ENCODE assay signal across 20 mouse cellular contexts in genomic region chr7:119089931-119090330, GRCm38 (mm10).
DNase-seq lines count a peak whose midpoint lies in the region; ATAC-seq and TF ChIP-seq lines count a peak whose summit lies in the region.
"Had no signal": no experiment of that assay in that cellular context is flagged by ENCODE, and none has a peak within 500 bp of the region (broad histone marks: within the 10 kb centered on the region; RNA-seq: fewer than 3 reads in every experiment).

No protein-coding gene starts in this region.

- WGBS in hindbrain, embryonic 15.5 days, result 61% methylated on average over 2 of the region's 2 CpGs
- 76% methylated on average over 2 of the region's 2 CpGs for WGBS in hindbrain, embryonic 11.5 days
- WGBS in lung, embryonic 16.5 days, result 37% methylated on average over 2 of the region's 2 CpGs

- TF ChIP-seq CTCF in gastrocnemius, adult 2 months (IDR thresholded peaks at IDR 0.05), result no peak

- H3K4me1 ChIP-seq in hindbrain, embryonic 15.5 days (replicated peaks), result peaks cover 3% of the 10 kb centered on the region
- no peaks in the 10 kb centered on the region for H3K4me1 ChIP-seq in hindbrain, embryonic 11.5 days (replicated peaks; ENCODE audit: control insufficient read depth, insufficient read depth, low read length)
- H3K4me1 ChIP-seq in lung, embryonic 16.5 days (replicated peaks; ENCODE audit: control insufficient read depth, insufficient read depth, low read length), result no peaks in the 10 kb centered on the region
- H3K4me1 ChIP-seq: heart, embryonic 15.5 days; megakaryocyte, embryonic 14.5 days had no signal

- DNase-seq in gastrocnemius, postnatal 10 days, result peak; percentile 12
- DNase-seq in gastrocnemius, adult 2 months, result no peak
- no peak for DNase-seq in hindbrain, embryonic 11.5 days (ENCODE audit: low spot score)
- DNase-seq in lung, postnatal 14 days, result no peak
- peak; percentile 0 for DNase-seq in skeletal muscle tissue, adult 2 months (ENCODE audit: low read depth, low spot score)
- no peak for DNase-seq in kidney, postnatal 4 days
- DNase-seq: cerebellum, adult 9-11 months; kidney, adult 18-20 months; lung, adult 18-20 months; midbrain, embryonic 14.5 days; spleen, adult 18-20 months; thymus, adult 18-20 months had no signal

- H3K27ac ChIP-seq in gastrocnemius, adult 2 months, result no peak overlapping the region
- no peak overlapping the region for H3K27ac ChIP-seq in hindbrain, embryonic 15.5 days (replicated peaks)
- no peak overlapping the region for H3K27ac ChIP-seq in hindbrain, embryonic 11.5 days (ENCODE audit: low read depth, low read length)
- H3K27ac ChIP-seq in lung, embryonic 16.5 days (ENCODE audit: low read length), result no peak overlapping the region
- H3K27ac ChIP-seq: heart, embryonic 15.5 days; kidney, postnatal 0 days; left cerebral cortex, adult 2 months; neural tube, embryonic 15.5 days had no signal

- H3K9me3 ChIP-seq in hindbrain, embryonic 15.5 days, result no peaks in the 10 kb centered on the region
- no peaks in the 10 kb centered on the region for H3K9me3 ChIP-seq in hindbrain, embryonic 11.5 days (ENCODE audit: control insufficient read depth, low read length)
- H3K9me3 ChIP-seq in lung, embryonic 16.5 days (ENCODE audit: control insufficient read depth, low read length), result no peaks in the 10 kb centered on the region
- H3K9me3 ChIP-seq: heart, embryonic 15.5 days; neural tube, embryonic 15.5 days had no signal

- no peak overlapping the region for H3K4me2 ChIP-seq in hindbrain, embryonic 15.5 days
- H3K4me2 ChIP-seq in hindbrain, embryonic 11.5 days (replicated peaks; ENCODE audit: low read depth, low read length), result no peak overlapping the region
- no peak overlapping the region for H3K4me2 ChIP-seq in lung, embryonic 16.5 days (ENCODE audit: low read depth, low read length)
- H3K4me2 ChIP-seq: heart, embryonic 15.5 days; liver, embryonic 11.5 days; neural tube, embryonic 15.5 days had no signal

- no peak overlapping the region for H3K4me3 ChIP-seq in gastrocnemius, adult 2 months
- no peak overlapping the region for H3K4me3 ChIP-seq in hindbrain, embryonic 15.5 days
- no peak overlapping the region for H3K4me3 ChIP-seq in hindbrain, embryonic 11.5 days (ENCODE audit: low read depth, low read length)
- H3K4me3 ChIP-seq in lung, embryonic 16.5 days (ENCODE audit: low read length), result no peak overlapping the region
- H3K4me3 ChIP-seq: heart, embryonic 15.5 days; left cerebral cortex, adult 2 months; megakaryocyte, embryonic 14.5 days; neural tube, embryonic 15.5 days had no signal

- 0 out of 2 replicates have a peak, but pooled peaks cover 2% of the 10 kb centered on the region for H3K27me3 ChIP-seq in hindbrain, embryonic 15.5 days
- H3K27me3 ChIP-seq in hindbrain, embryonic 11.5 days (ENCODE audit: control insufficient read depth, insufficient read depth, low read length), result no peaks in the 10 kb centered on the region; the same call in 1 of the 2 replicates
- no peaks in the 10 kb centered on the region for H3K27me3 ChIP-seq in lung, embryonic 16.5 days (ENCODE audit: control insufficient read depth, insufficient read depth, low read depth, low read length)
- H3K27me3 ChIP-seq: heart, embryonic 15.5 days; megakaryocyte, embryonic 14.5 days had no signal

- intact Hi-C loops in gastrocnemius, adult 2 months (cut with DNase I), result no loop called here

- no peak overlapping the region for H3K9ac ChIP-seq in hindbrain, embryonic 15.5 days
- no peak overlapping the region for H3K9ac ChIP-seq in hindbrain, embryonic 11.5 days (ENCODE audit: low read depth, low read length)
- no peak overlapping the region for H3K9ac ChIP-seq in lung, embryonic 16.5 days (ENCODE audit: low read length)
- H3K9ac ChIP-seq: heart, embryonic 15.5 days; neural tube, embryonic 15.5 days had no signal

- no peaks in the 10 kb centered on the region for H3K36me3 ChIP-seq in hindbrain, embryonic 15.5 days
- no peaks in the 10 kb centered on the region for H3K36me3 ChIP-seq in hindbrain, embryonic 11.5 days (ENCODE audit: control insufficient read depth, insufficient read depth, low read length)
- H3K36me3 ChIP-seq in lung, embryonic 16.5 days (ENCODE audit: control insufficient read depth, insufficient read depth, low read length), result no peaks in the 10 kb centered on the region
- H3K36me3 ChIP-seq: heart, embryonic 15.5 days; neural tube, embryonic 15.5 days had no signal

- 0 out of 2 replicates have a peak, but pooled peaks have one; percentile 30 for ATAC-seq in hindbrain, embryonic 15.5 days (ENCODE audit: low FRiP score, low read depth)
- ATAC-seq in hindbrain, embryonic 11.5 days (ENCODE audit: low FRiP score), result no peak
- ATAC-seq in lung, embryonic 16.5 days (ENCODE audit: low read depth), result 0 out of 2 replicates have a peak, but pooled peaks have one; percentile 47

Comparison
In these comparisons a context has a peak if more than half of its experiments do, and no peak if none do; other contexts are left out.
1. DNase-seq: peak in gastrocnemius, postnatal 10 days (single experiment) and skeletal muscle tissue, adult 2 months (single experiment); none in gastrocnemius, adult 2 months (single experiment), hindbrain, embryonic 11.5 days (single experiment), lung, postnatal 14 days (single experiment) and kidney, postnatal 4 days (0 of 2).